15 mouse cellular contexts compared by ENCODE assay signal in the genomic region with DNA sequence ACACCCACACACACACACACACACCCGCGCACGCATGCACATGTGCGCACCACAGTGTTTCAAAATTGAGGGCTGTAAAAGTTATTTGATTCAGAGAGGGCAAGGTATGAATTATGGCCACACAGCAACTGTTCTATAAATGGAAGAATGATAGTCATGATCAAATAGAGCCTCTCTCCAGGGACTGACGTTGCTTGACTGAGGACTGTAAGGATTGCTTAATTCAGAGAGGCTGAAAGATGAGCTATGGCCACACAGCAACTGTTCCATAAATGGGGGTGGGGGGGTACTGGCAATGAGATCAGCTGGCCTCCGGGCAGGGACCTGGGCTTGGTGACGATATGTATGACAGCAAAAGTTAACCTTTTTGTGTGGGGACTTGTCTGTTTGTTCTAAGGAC. TPM values are rescaled to one million over a fixed set of nuclear protein-coding genes. Genes with fewer than 3 reads are reported as not detected.
DNase-seq lines count a peak whose midpoint lies in the region; ATAC-seq and TF ChIP-seq lines count a peak whose summit lies in the region.
"Had no signal": no experiment of that assay in that cellular context is flagged by ENCODE, and none has a peak within 500 bp of the region (broad histone marks: within the 10 kb centered on the region; RNA-seq: fewer than 3 reads in every experiment).

No protein-coding gene starts in this region.

- ATAC-seq in heart, embryonic 13.5 days (ENCODE audit: extremely low read depth, insufficient number of reproducible peaks, low FRiP score, low TSS enrichment), result no peak
- no peak for ATAC-seq in lung, embryonic 16.5 days (ENCODE audit: low read depth)
- no peak for ATAC-seq in heart, embryonic 16.5 days (replicated peaks; ENCODE audit: extremely low read depth, insufficient read depth, low FRiP score)
- ATAC-seq in stomach, postnatal 0 days (ENCODE audit: low FRiP score, low TSS enrichment), result no peak
- ATAC-seq: activated CD4-positive, CD25-positive, alpha-beta regulatory T cell, adult 4 months; forebrain, embryonic 14.5 days; inflammation-experienced regulatory T-cells, adult 6 months had no signal

- DNase-seq in heart, adult 9 months (ENCODE audit: low spot score in 2 of 2), result no peak
- DNase-seq in lung, adult 2 months, result no peak
- no peak for DNase-seq in stomach, postnatal 0 days (ENCODE audit: low spot score)
- DNase-seq in layer of hippocampus, adult 8-10 months (ENCODE audit: low spot score in 2 of 2), result no peak
- DNase-seq: adrenal gland, postnatal 36 days; liver had no signal

- WGBS in heart, embryonic 13.5 days, result 78% methylated on average over 7 of the region's 7 CpGs
- 71% methylated on average over 7 of the region's 7 CpGs for WGBS in lung, embryonic 16.5 days
- WGBS in lung, adult 2 months, result 75% methylated on average over 7 of the region's 7 CpGs
- WGBS in heart, embryonic 16.5 days, result 76% methylated on average over 7 of the region's 7 CpGs
- WGBS in stomach, postnatal 0 days, result 73% methylated on average over 7 of the region's 7 CpGs

- no peak overlapping the region for H3K4me2 ChIP-seq in heart, embryonic 13.5 days
- H3K4me2 ChIP-seq in lung, embryonic 16.5 days (ENCODE audit: low read depth, low read length), result no peak overlapping the region
- no peak overlapping the region for H3K4me2 ChIP-seq in heart, embryonic 16.5 days (ENCODE audit: low read depth, low read length)
- H3K4me2 ChIP-seq in stomach, postnatal 0 days (replicated peaks; ENCODE audit: low read depth), result no peak overlapping the region
- H3K4me2 ChIP-seq: midbrain, embryonic 11.5 days had no signal

- no peaks in the 10 kb centered on the region for H3K27me3 ChIP-seq in heart, embryonic 13.5 days (replicated peaks)
- H3K27me3 ChIP-seq in lung, embryonic 16.5 days (ENCODE audit: control insufficient read depth, insufficient read depth, low read depth, low read length), result no peaks in the 10 kb centered on the region
- no peaks in the 10 kb centered on the region for H3K27me3 ChIP-seq in heart, embryonic 16.5 days (ENCODE audit: control insufficient read depth, insufficient read depth, low read length)
- H3K27me3 ChIP-seq in stomach, postnatal 0 days (ENCODE audit: control insufficient read depth, insufficient read depth, low read length), result no peaks in the 10 kb centered on the region

- H3K9ac ChIP-seq in heart, embryonic 13.5 days, result no peak overlapping the region
- H3K9ac ChIP-seq in lung, embryonic 16.5 days (ENCODE audit: low read length), result no peak overlapping the region
- H3K9ac ChIP-seq in heart, embryonic 16.5 days (ENCODE audit: low read length), result no peak overlapping the region
- no peak overlapping the region for H3K9ac ChIP-seq in stomach, postnatal 0 days (ENCODE audit: low read length)

- no peaks in the 10 kb centered on the region for H3K9me3 ChIP-seq in heart, embryonic 13.5 days
- H3K9me3 ChIP-seq in lung, embryonic 16.5 days (ENCODE audit: control insufficient read depth, low read length), result no peaks in the 10 kb centered on the region
- H3K9me3 ChIP-seq in heart, embryonic 16.5 days (replicated peaks; ENCODE audit: control insufficient read depth, low read length), result no peaks in the 10 kb centered on the region
- H3K9me3 ChIP-seq in stomach, postnatal 0 days (ENCODE audit: control insufficient read depth, low read length), result no peaks in the 10 kb centered on the region

- H3K36me3 ChIP-seq in heart, embryonic 13.5 days, result no peaks in the 10 kb centered on the region
- no peaks in the 10 kb centered on the region for H3K36me3 ChIP-seq in lung, embryonic 16.5 days (ENCODE audit: control insufficient read depth, insufficient read depth, low read length)
- H3K36me3 ChIP-seq in heart, embryonic 16.5 days (ENCODE audit: control insufficient read depth, insufficient read depth), result no peaks in the 10 kb centered on the region
- no peaks in the 10 kb centered on the region for H3K36me3 ChIP-seq in stomach, postnatal 0 days (ENCODE audit: control insufficient read depth, insufficient read depth, low read length)

- TF ChIP-seq POLR2A in lung, adult 2 months (IDR thresholded peaks at IDR 0.05; ENCODE audit: borderline replicate concordance, extremely low read depth, low read depth, low read length), result no peak

- TF ChIP-seq EP300 in stomach, postnatal 0 days (optimal IDR thresholded peaks at IDR 0.05), result no peak

- peaks cover 67% of the 10 kb centered on the region for H3K4me1 ChIP-seq in heart, embryonic 13.5 days
- peaks cover 72% of the 10 kb centered on the region for H3K4me1 ChIP-seq in lung, embryonic 16.5 days (replicated peaks; ENCODE audit: control insufficient read depth, insufficient read depth, low read length)
- peaks cover 47% of the 10 kb centered on the region for H3K4me1 ChIP-seq in lung, adult 2 months (ENCODE audit: control insufficient read depth, insufficient read depth, low read length)
- peaks cover 58% of the 10 kb centered on the region for H3K4me1 ChIP-seq in heart, embryonic 16.5 days (ENCODE audit: control insufficient read depth, insufficient read depth, low read length)
- peaks cover 4% of the 10 kb centered on the region; the same call in 1 of the 2 replicates for H3K4me1 ChIP-seq in stomach, postnatal 0 days (replicated peaks; ENCODE audit: control insufficient read depth, insufficient read depth)

- no peak for TF ChIP-seq CTCF in lung, adult 2 months (IDR thresholded peaks at IDR 0.05; ENCODE audit: insufficient read depth, low read length)
- TF ChIP-seq CTCF in stomach, postnatal 0 days (IDR thresholded peaks at IDR 0.05; ENCODE audit: low read depth), result no peak

- peak overlapping the region; percentile 94 for H3K27ac ChIP-seq in heart, embryonic 13.5 days (replicated peaks)
- peak overlapping the region; percentile 87 for H3K27ac ChIP-seq in lung, embryonic 16.5 days (ENCODE audit: low read length)
- peak overlapping the region; percentile 94 for H3K27ac ChIP-seq in heart, embryonic 16.5 days (ENCODE audit: low read length)
- H3K27ac ChIP-seq in stomach, postnatal 0 days (replicated peaks), result peak overlapping the region; percentile 84

- H3K4me3 ChIP-seq in heart, embryonic 13.5 days, result no peak overlapping the region
- no peak overlapping the region for H3K4me3 ChIP-seq in lung, embryonic 16.5 days (ENCODE audit: low read length)
- H3K4me3 ChIP-seq in lung, adult 2 months (replicated peaks; ENCODE audit: extremely low read depth, low read depth, low read length), result no peak overlapping the region
- no peak overlapping the region for H3K4me3 ChIP-seq in heart, embryonic 16.5 days (ENCODE audit: low read length)
- no peak overlapping the region for H3K4me3 ChIP-seq in stomach, postnatal 0 days (ENCODE audit: low read depth, low read length)

RNA-seq across cellular contexts. Expression of gene Serpine1, which starts 5.1 kb away (rescaled TPM):
- 0.74 and 0.92 TPM in 2 replicates for polyA plus RNA-seq in heart, embryonic 13.5 days (2015; fragmentation: Nextera tagmentation; extraction: Ambion mirVana)
- 0.93 and 1.1 TPM in 2 replicates for polyA plus RNA-seq in lung, embryonic 16.5 days (2015; fragmentation: Nextera tagmentation; extraction: Ambion mirVana)
- 19.8 and 22.0 TPM in 2 replicates for polyA plus RNA-seq in lung, adult 2 months (2012; rRNA removed)
- polyA plus RNA-seq in heart, embryonic 16.5 days (2015; fragmentation: Nextera tagmentation; extraction: Ambion mirVana), result 1.1 and 1.3 TPM in 2 replicates
- 0.25 and 0.27 TPM in 2 replicates for polyA plus RNA-seq in stomach, postnatal 0 days (2015; fragmentation: Nextera tagmentation; extraction: Ambion mirVana)
- total RNA-seq in layer of hippocampus, adult 8-10 months (2022), result 1 to 10 TPM in 2 of 4 experiments, under 1 TPM in 2; 0.77 to 3.0 (median 1.8) TPM
- total RNA-seq: neutrophil, adult 5-6 weeks had no signal
- polyA plus RNA-seq: activated CD4-positive, CD25-positive, alpha-beta regulatory T cell, adult 4 months; inflammation-experienced regulatory T-cells, adult 6 months; midbrain, embryonic 11.5 days had no signal

RNA-seq across cellular contexts. Expression of gene Ap1s1, which starts 31.3 kb away (rescaled TPM):
- polyA plus RNA-seq in heart, embryonic 13.5 days (2015; fragmentation: Nextera tagmentation; extraction: Ambion mirVana), result 140 and 147 TPM in 2 replicates
- polyA plus RNA-seq in lung, embryonic 16.5 days (2015; fragmentation: Nextera tagmentation; extraction: Ambion mirVana), result 191 and 206 TPM in 2 replicates
- polyA plus RNA-seq in lung, adult 2 months (2012; rRNA removed), result 29.0 and 32.0 TPM in 2 replicates
- polyA plus RNA-seq in heart, embryonic 16.5 days (2015; fragmentation: Nextera tagmentation; extraction: Ambion mirVana), result 133 and 148 TPM in 2 replicates
- polyA plus RNA-seq in stomach, postnatal 0 days (2015; fragmentation: Nextera tagmentation; extraction: Ambion mirVana), result 140 and 146 TPM in 2 replicates
- 100 to 1,000 TPM; 309 to 341 (median 318) TPM for total RNA-seq in layer of hippocampus, adult 8-10 months (2022)

RNA-seq across cellular contexts. Expression of gene Trim56, which starts 38.8 kb away (rescaled TPM):
- 4.9 and 6.9 TPM in 2 replicates for polyA plus RNA-seq in heart, embryonic 13.5 days (2015; fragmentation: Nextera tagmentation; extraction: Ambion mirVana)
- 12.2 and 13.5 TPM in 2 replicates for polyA plus RNA-seq in lung, embryonic 16.5 days (2015; fragmentation: Nextera tagmentation; extraction: Ambion mirVana)
- 24.4 and 26.8 TPM in 2 replicates for polyA plus RNA-seq in lung, adult 2 months (2012; rRNA removed)
- 7.1 and 7.2 TPM in 2 replicates for polyA plus RNA-seq in heart, embryonic 16.5 days (2015; fragmentation: Nextera tagmentation; extraction: Ambion mirVana)
- polyA plus RNA-seq in stomach, postnatal 0 days (2015; fragmentation: Nextera tagmentation; extraction: Ambion mirVana), result 4.4 and 4.5 TPM in 2 replicates
- 10 to 100 TPM in 1 of 4 experiments, 1 to 10 TPM in 3; 6.1 to 11.0 (median 8.1) TPM for total RNA-seq in layer of hippocampus, adult 8-10 months (2022)

RNA-seq across cellular contexts. Expression of gene Vgf, which starts 51.0 kb away (rescaled TPM):
- polyA plus RNA-seq in heart, embryonic 13.5 days (2015; fragmentation: Nextera tagmentation; extraction: Ambion mirVana), result 0.11 and 0.16 TPM in 2 replicates
- 0.13 TPM in 1 of 2 replicates, not detected in the other for polyA plus RNA-seq in lung, embryonic 16.5 days (2015; fragmentation: Nextera tagmentation; extraction: Ambion mirVana)
- polyA plus RNA-seq in lung, adult 2 months (2012; rRNA removed), result 0.03 TPM in 1 of 2 replicates, not detected in the other
- 0.09 TPM in 1 of 2 replicates, not detected in the other for polyA plus RNA-seq in heart, embryonic 16.5 days (2015; fragmentation: Nextera tagmentation; extraction: Ambion mirVana)
- 1.8 TPM in 2 replicates for polyA plus RNA-seq in stomach, postnatal 0 days (2015; fragmentation: Nextera tagmentation; extraction: Ambion mirVana)
- total RNA-seq in layer of hippocampus, adult 8-10 months (2022), result 100 to 1,000 TPM; 162 to 206 (median 186) TPM
- total RNA-seq: neutrophil, adult 5-6 weeks had no signal
- polyA plus RNA-seq: activated CD4-positive, CD25-positive, alpha-beta regulatory T cell, adult 4 months; inflammation-experienced regulatory T-cells, adult 6 months; spleen, adult 2 months had no signal
